Mouse (Mus musculus): ENCODE measurements around the gene Vps8.

Vps8 gene

DNA sequence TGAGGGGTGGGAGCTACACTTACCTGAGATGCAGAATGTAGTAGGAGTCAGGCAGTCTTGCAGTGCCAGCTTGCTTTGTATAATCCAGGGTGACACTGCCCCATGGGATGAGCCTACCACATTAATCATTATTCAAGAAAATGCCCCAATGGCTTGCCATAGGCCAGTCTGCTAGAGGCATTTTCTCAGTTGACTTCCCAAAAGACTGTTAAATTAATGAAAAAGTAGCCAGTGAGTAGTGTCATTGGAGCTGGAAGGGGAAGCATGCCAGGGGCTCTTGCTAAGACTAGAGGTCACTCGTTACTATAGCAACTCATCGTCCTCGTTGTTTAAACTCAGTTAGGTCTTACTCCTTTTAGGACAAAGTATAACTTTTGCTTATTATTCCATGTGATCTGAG, 130.6 kb downstream of the Vps8 start:
- DNase-seq (ENCODE audit: low read depth): no peak

DNA sequence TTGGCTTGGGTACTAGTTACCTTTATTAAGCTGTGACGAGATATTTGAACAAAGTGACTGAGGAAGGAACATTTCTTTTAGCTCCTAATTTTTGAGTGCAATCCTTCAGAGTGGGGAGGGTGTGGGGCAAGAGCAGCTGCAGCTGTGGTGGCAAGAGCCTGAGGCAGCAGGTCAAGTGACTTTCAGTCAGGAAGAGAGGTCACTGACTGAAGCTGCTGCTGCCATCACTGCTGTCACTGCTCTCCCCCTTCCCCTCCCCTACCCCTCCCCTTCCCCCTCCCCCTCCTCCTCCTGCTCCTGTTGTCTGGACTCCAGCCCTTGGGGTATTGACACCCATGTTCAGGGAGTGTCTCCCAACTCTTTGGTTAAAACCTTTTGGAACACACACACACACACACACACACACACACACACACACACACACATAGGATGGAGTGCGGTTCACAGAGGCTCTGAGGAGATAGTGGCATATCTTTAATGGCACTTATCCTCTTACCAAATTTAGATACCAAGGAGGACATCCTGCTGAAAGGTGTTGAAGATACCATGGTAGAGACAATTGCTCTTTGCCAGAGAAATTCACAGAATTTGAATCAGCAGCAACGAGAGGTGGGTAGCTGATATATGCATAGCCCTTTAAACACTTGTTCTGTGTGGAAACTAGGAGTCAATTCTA, 139.8 kb downstream of the Vps8 start:
- DNase-seq (ENCODE audit: low read depth): no peak

DNA sequence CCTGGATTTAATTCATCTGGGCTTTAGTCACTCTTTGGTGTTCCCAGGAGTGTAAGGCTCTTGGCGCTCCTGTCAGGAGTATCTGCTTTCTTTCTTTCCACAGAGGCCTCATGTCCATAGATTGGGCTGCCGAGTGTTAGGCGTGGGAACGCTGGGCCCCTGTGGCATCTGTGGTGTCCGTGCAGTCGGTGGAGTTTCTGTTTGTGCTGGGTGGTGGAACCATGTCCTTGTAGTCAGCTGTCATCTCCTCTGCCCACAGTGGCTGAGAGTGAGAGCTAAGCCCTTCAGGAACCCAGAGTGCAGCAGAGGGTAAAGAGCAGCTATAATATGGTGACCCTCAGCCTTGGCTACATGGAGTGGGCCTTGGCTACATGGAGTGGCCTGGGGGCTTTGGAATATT, 140.4 kb downstream of the Vps8 start:
- DNase-seq (ENCODE audit: low read depth): no peak

DNA sequence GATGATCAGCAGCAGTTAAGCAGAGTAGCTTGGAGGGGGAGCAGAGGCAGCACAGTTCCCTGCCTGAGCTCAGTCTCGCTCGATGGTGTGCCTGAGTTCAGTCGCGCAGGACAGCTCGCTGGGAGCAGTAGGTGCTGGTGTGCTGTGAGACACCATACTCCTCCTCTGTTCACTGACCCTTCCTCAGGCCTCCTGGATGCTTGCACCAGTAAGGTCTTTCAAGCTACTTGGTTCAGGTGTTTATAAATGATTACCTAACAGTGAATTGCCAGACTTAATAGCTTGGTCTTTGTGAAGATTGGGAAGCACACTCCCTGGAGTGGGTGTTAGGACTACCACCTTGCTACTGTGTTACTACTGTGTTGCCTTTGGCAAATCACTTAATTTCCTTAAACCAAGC, 144.2 kb downstream of the Vps8 start:
- DNase-seq (ENCODE audit: low read depth): no peak

DNA sequence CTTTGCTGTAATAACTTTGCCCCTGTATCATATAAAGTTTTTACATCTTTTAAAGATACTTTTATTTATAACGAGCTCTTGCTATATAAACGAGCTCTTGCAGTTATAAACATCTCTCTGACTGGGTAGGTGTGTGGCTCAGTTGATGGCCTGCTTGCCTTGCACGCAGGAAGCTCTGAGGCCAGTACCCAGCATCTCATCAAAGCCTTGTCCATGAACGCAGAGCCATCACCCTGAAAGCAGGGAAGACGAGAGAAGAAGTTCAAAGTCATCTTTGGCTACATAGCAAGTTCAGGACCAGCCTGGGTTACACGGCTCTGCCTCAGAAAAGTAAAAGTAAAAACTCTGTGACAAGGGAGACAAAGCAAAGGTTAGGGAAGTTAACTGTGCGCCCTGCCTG, 147.0 kb downstream of the Vps8 start:
- DNase-seq (ENCODE audit: low read depth): no peak

DNA sequence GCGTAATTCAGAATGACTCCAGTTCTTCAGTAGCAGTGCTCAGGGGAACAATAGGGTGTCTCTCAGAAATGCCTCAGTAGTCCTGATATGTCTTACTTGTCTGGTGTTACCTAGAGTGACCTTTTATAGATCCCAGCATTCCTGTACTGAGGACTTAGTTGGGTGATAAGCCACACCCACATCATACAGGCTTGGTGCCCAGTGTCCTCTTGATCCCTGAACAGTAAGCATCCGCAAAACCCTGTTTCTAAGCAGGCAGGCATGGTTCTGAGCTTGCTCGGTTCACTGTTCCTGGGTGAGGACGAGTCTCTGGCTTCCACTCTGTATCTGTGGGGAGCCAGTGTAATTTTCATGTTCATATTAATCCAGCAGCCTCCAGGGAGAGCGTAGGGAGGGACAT, 147.9 kb downstream of the Vps8 start:
- no peak for DNase-seq (ENCODE audit: low read depth)

DNA sequence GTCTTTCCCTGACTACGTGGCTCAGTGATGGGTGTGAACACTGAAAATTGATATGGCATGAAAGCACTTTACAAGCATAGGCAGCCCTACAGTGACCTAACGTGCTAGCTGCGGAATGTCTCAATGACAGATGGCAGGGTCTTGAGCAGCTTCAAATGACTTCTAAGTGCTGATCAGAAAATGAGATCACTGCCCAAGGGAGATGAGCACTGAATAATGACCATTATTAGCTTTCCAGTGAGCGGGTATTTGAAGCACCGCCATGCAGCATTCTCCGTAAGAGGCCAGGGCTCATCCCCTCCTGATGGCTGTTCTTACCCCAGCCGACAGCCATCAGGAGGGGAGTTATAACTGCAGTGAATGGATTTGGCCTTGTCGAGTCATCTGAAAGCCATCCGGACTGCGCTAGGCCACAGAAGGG, 153.1 kb downstream of the Vps8 start:
- DNase-seq (ENCODE audit: low read depth): no peak

DNA sequence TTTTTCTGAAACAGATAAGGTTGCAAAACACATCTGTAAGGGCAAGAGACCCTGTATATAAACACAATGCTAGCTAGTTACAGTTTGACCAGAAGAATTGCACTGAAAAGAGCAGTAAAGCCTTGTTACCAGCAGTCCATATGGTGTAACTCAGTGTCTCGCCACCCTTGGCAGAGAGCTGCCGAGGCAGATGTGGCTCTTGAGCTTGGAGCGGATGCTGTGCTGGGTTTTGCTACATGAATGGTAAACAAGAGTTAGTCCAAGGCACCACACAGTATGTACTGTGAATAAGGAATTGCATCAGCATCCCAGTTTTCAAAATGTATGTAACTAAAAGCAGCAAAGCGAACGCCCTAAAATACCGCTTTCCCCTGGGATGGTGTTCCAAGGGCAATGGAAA, 166.2 kb downstream of the Vps8 start:
- no peak for DNase-seq (ENCODE audit: low read depth)

DNA sequence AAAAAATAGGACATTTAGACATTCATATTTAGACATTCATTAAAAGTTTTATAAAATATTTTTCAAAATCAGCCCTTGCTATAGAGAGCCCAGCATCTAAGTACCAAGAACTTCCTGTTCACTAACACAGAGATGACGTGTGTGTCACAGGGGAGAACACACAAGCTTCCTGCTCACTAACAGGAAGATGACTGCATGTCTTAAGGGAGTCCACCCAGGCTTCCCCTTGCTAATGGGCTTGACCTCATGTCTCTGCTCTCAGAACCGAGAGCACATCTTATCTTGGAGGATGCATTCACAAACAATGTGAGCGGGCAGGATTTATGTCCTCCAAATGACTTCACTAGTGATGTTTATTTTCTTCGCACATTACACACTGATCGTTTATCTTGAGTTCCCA, 167.9 kb downstream of the Vps8 start:
- no peak for DNase-seq (ENCODE audit: low read depth)

DNA sequence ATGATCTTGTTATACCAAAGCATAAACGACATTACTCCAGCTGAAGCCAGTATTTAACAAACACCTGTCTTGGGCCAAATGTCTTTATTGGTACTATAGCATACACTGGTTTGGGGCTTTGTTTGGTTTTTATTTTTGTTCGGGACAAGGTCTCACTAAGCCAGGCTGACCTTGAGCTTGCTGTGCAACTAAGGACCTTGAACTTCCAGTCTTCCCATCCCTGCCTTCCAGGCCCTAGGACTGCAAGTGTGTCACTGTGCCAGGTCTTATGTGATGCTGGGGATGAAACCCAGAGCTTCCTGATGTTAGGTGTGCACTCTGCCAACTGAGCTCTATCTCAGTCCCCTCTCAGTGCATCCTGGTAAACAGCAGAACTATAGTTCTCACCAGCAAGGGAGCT, 168.6 kb downstream of the Vps8 start:
- DNase-seq (ENCODE audit: low read depth): no peak

DNA sequence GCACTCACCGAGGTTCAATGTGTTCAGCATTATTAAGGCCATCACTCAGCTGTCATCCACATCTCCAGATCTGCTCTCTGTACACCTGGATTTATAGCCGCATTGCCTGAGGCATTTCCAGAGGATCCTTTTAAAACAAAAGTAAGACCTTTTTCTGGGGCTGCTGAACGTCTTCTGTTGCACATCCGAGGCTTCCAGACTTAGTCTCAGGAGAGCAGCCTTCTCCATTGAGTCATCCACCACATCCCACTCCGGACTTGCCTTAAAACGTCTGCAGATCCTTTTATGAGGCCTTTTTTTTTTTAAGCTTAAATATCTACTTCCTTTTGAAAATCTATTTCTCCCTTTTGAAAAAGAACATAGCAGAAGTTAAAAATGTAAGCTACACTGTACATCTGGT, 172.6 kb downstream of the Vps8 start:
- DNase-seq (ENCODE audit: low read depth): peak; percentile 29

DNA sequence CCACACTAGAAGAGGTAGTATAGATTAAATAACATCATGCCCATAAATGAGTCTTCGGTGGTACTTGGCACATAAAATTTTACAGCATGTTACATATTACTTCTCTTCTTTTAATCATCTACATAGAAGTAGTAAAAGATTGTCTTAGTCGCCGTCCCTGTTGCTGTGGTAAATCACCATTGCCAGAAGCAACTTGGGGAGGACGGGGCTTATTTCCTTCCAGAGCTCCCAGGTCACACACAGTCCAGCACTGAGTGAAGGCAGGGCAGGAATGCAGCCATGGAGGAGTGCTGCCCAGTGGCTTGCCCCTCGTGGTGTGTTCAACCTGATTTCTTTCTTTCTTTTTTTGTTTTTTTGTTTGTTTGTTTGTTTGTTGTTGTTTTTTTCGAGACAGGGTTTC, 181.4 kb downstream of the Vps8 start:
- no peak for DNase-seq (ENCODE audit: low read depth)

DNA sequence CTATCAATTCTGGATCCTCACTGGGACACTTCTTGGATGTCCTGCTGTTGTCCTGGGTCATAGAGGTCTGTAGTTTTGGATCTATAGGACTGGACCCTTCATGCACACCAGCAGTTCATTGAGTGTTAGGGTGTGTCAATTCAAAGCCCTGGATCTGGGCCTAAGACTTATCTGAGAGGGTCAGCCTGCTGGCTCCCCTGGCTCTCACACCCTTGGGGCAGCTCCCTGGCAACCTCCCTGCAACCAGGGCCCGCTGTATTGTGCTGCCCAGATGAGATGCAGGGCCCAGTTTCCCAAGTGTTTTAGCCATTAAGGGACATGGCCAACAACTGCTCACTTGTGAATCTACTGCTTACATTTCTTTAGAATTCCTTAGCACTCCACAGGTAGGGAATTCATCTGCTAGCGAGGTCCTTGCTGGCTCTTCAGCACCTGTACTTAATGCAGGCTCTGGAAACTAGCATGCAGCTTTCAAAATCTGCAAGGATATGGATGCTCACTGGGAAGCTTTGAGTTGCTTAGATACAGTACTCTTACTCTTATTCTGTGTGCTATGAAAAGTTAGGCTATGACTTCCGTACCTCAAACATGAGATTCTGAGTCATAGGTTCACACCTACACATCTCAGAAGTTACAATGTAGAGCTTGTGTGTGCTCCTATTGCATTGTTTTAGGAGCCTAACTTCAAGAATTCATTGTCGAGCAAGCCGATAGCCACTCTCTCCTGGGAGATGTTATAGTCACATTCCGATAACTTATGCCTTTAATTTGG, 183.5 kb downstream of the Vps8 start:
- DNase-seq (ENCODE audit: low read depth): no peak

DNA sequence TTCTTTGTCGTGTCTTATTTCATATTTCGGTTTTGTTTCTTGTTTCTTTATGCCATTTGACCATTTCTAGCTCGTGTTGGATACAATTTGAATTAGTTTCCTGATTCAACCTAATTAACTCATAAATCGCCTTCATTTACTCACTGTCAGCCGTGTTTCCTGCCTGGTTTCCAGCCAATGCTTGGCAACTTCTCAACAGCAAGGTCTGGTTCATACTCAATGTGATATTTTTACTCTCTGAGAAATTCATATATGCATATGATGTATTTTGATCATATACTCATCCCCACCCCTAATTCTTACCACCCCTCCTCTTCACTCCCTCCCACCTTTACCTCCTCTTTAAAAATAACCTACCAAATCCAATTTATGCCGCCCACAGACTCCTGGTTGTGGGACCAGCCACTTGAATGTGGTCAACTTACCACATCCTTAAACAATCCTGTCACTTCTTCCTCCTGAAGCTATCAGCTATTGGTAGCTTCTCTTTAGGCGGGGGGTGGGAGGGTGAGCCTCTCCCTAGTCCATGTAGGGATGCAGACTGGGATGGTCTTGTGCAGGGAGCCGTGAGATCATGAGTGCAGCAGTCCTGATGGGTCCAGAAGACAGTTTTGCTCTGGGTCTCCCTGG, 184.2 kb downstream of the Vps8 start:
- DNase-seq (ENCODE audit: low read depth): no peak

DNA sequence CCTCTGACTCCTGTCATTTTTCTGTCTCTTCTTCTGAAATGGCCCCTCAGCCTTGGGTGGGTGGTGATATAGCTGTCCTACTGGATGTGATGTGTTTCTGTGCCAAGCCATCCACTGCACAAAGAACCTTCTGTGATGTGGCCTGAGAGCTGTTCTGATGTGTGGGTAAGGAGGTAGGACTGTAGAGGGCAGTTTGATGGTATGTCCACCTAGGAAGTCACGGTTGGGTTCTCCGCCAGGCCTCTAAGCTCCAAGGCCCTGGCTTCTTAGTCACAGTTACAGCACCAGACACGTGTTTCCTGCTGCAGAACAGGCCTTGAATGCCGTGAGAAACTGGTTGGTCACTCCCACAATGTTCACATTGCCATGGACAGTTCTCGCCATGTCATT, 184.7 kb downstream of the Vps8 start:
- DNase-seq (ENCODE audit: low read depth): no peak

DNA sequence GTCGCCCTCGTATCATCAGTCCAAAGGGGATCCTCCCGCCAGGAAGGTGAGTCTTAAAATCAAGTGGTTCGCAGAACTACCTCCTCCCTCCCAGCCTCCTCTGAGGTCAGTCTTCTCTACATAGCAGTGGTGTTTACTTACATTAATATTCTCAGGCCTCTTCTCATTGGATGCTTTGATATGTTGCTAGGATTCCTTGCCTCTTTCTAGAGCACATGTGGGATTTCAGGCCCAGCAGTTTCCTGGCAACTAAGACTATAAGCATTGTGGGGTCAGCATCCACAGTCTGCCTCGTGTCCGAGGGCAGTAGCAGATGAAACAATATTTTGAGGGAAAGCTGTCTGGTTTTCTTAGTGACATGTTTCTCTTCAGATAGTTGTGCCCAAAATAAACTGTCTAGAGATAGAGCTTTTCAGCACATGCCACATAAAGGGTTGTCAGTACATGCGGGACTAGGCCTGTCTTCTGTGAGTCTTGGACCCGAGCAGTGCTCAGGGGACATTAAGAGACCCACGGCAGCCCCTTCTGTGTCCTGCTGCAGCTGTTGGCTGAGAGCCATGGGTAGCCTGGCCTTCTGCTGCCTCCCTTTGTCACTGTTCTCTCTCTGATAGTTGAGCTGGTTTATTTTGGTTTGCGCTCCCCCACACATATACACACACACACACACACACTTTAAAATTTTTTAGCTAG, 185.4 kb downstream of the Vps8 start:
- DNase-seq (ENCODE audit: low read depth): no peak

DNA sequence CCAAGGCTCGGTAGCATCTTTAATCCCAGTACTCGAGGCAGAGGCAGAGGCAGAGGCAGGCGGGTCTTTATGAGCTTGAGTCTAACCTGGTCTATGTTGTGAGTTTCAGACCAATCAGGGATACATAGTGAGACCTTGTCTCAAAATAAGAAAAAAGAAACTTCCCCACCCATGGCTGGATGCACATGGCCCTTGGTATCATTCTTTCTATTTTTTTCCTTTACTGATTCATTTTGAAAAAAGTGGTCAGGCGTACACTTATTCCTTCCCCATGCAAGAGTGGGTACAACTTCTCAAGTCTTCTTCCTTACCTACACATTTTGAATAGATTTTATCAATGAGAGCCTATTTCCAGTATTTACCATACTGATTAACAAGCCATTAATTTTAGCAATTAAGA, 187.6 kb downstream of the Vps8 start:
- DNase-seq (ENCODE audit: low read depth): no peak

DNA sequence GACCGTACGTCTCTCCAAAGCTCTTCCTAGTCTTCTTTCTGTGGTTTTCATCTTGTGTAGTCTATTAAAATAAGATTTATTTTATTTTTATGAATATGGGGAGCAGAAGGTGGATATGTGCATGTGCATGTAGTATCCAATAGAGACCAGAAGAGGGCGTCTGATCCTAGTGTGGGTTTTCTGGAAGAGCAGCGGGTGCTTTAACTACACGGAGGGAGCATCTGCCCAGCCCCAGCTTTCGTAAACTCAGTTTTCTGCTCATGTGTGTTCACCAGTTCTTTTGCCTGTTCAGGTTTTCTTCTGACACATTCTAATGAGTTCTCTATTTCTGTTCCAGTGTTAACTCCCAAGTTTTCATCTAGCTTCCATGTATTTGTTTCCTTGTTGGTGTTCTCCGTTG, 192.9 kb downstream of the Vps8 start:
- no peak for DNase-seq (ENCODE audit: low read depth)

DNA sequence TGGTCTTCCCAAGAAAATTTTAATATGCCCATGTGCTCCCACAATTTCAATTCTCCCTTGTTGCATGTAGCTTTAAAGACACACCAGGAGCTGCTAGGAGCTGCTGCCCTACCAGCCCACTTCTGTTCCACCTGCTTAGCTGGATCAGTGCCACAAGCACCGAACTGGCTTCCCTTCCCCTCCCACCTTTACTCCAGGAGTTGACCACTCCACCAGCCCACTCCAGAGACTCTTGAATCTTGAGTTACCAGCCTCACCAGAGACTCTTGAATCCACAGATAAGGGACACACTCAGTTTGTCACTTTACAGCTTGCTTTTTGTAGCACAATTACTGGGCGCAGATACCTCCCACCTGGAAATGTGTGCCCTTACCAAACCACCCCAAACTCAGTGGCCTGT, 197.7 kb downstream of the Vps8 start:
- DNase-seq (ENCODE audit: low read depth): no peak

DNA sequence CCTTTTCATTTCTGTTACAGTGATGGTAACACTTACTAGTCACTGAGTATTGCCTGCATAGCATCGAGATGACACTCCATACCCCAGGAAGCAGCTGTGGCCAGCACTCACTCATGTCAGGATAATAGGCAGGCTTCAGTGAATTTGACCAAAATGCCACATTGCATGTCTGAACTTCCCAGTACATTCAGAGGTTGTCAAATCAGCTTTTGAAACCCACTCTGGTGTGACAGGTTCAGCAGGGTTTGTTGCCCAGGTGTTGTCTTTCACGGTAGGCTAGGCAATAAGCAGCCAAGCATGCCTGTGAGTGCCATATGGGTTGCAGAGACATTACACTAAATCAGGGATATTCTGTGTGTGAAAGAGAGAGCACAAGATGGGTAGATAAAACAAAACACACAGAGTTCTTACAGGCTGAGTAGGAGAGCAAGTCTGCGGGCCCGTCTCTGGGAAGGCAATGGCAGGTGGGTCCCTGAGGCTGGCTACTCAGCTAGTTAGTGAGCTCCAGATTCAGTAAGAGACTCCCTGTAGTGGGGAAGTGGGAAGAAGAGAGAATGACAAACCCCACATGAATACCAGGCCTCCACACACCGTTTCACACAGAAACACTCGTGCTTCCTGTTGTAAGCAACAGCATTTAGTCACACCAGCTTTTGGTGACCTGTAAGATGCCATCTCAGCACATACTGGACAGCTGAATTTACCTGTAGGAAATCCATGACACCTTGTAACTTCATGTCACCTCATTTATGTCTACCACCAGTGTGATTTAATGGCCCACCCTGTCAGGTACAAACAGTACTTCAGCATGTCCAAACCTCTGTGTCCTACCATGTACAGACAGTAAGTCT, 203.1 kb downstream of the Vps8 start:
- no peak for DNase-seq (ENCODE audit: low read depth)

DNA sequence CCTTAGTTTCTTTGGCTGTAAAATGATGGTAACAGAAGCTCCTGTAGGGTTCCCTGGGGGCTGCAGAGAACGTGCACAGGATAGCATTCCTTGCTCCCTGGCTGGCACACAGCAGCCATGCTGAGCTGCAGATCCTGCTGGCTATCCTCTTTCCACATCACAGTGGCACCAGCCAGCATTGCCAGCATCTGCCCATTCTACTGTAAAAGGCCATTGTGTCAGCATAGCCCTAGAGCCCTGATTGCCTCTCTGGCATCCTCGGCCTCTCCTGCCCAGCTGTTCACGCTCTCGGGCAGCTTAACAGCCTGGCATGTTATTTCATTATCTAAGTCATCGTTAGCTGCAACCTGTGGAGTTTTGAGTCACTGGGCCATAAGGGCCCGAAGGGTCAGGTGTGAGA, 204.3 kb downstream of the Vps8 start:
- DNase-seq (ENCODE audit: low read depth): no peak

DNA sequence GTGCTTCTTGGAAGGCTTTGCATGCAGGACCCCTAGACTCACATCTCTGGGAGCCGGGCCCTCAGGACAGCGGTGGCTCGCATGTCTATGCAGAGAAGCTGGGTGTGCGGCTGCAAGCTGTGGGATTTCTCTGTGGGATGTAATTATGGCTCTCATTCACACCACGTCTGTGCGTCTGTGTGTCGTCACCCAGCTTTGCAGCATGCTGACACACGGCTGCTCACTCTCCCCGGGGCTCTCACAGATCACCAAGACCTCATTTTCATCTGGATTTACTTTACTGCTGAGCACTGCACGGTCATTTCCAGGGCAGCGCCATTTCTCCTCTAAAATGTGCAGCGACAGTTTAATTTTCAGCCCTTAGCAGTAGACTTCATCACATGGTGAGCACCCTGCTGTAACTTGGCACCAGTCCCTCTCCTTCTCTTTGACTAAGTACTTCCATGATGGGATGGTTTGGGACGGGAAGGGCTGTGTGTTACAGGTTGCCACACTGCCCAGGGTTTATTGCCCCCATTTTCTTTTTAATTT, 205.2 kb downstream of the Vps8 start:
- no peak for DNase-seq (ENCODE audit: low read depth)

Data from fibroblast of lung, adult 2 months (primary cell).